10 mouse cellular contexts compared by ENCODE assay signal in the genomic region with DNA sequence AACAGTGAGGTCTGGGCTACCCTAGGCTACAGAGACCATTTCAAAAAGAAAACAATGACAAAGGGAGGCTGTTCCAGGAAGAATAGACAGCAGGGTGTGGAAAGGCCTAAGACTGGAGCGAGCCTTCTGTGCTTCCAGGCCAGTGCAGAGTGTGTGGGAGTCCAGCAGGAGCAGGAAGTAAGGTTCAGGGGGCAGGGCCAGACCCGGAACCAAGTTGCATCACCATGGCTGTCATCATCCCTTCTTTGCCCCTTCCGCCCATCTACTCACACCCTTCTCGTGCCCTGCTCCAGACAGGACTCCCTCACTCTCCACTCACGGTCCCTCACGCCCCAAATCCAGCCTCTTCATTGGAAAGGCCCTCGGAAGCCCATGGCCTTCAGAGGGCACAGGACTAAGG. TPM values are rescaled to one million over a fixed set of nuclear protein-coding genes. Genes with fewer than 3 reads are reported as not detected.
A peak's percentile ranks its signal among the peaks of the same experiment; 100 is the strongest.
DNase-seq lines count a peak whose midpoint lies in the region; ATAC-seq and TF ChIP-seq lines count a peak whose summit lies in the region.
"Had no signal": no experiment of that assay in that cellular context is flagged by ENCODE, and none has a peak within 500 bp of the region (broad histone marks: within the 10 kb centered on the region; RNA-seq: fewer than 3 reads in every experiment).

No protein-coding gene starts in this region.

- TF ChIP-seq RAD21 in MEL (IDR thresholded peaks at IDR 0.05; ENCODE audit: low read depth, low read length), result no peak

- TF ChIP-seq POLR2A in MEL (IDR thresholded peaks at IDR 0.05; ENCODE audit: control insufficient read depth in 1 of 2, insufficient read depth in 1 of 2, low read depth in 1 of 2, low read length in 2 of 2, poor library complexity in 1 of 2), result no peak

- no peak overlapping the region for H3K4me3 ChIP-seq in hindbrain, embryonic 13.5 days
- H3K4me3 ChIP-seq in hindbrain, embryonic 11.5 days (ENCODE audit: low read depth, low read length), result no peak overlapping the region
- H3K4me3 ChIP-seq in MEL (ENCODE audit: control insufficient read depth in 1 of 2, insufficient read depth in 1 of 2, low read depth in 2 of 2, low read length in 2 of 2), result no peak overlapping the region
- no peak overlapping the region for H3K4me3 ChIP-seq in heart, embryonic 14.5 days (ENCODE audit: control insufficient read depth in 1 of 2, insufficient read depth in 1 of 2, low read depth in 1 of 2, low read length in 2 of 2)
- H3K4me3 ChIP-seq in lung, embryonic 16.5 days (ENCODE audit: low read length), result no peak overlapping the region
- H3K4me3 ChIP-seq: stomach, embryonic 15.5 days had no signal

- peak overlapping the region; percentile 19; the same call in 1 of the 2 replicates for H3K9ac ChIP-seq in hindbrain, embryonic 13.5 days
- no peak overlapping the region for H3K9ac ChIP-seq in hindbrain, embryonic 11.5 days (ENCODE audit: low read depth, low read length)
- H3K9ac ChIP-seq in MEL (ENCODE audit: control insufficient read depth, low read depth, low read length, poor library complexity, severe bottlenecking), result peak overlapping the region; percentile 23
- H3K9ac ChIP-seq in heart, embryonic 14.5 days (ENCODE audit: low read length), result peak overlapping the region; percentile 18; the same call in 1 of the 2 replicates
- peak overlapping the region; percentile 38 for H3K9ac ChIP-seq in lung, embryonic 16.5 days (ENCODE audit: low read length)
- H3K9ac ChIP-seq: stomach, embryonic 15.5 days had no signal

- intact Hi-C loops in gastrocnemius, postnatal 36 days (cut with DNase I), result no loop called here

- peaks cover 80% of the 10 kb centered on the region for H3K4me1 ChIP-seq in hindbrain, embryonic 13.5 days (replicated peaks)
- peaks cover 11% of the 10 kb centered on the region; the same call in 1 of the 2 replicates for H3K4me1 ChIP-seq in hindbrain, embryonic 11.5 days (replicated peaks; ENCODE audit: control insufficient read depth, insufficient read depth, low read length)
- peaks cover 6 to 22% of the 10 kb centered on the region in 2 experiments for H3K4me1 ChIP-seq in MEL (ENCODE audit: control insufficient read depth in 1 of 2, insufficient read depth in 2 of 2, low read length in 2 of 2)
- H3K4me1 ChIP-seq in heart, embryonic 14.5 days (ENCODE audit: control insufficient read depth in 2 of 2, insufficient read depth in 2 of 2, low read length in 2 of 2), result peaks cover 43 to 59% of the 10 kb centered on the region in 2 experiments
- peaks cover 37% of the 10 kb centered on the region for H3K4me1 ChIP-seq in lung, embryonic 16.5 days (replicated peaks; ENCODE audit: control insufficient read depth, insufficient read depth, low read length)

- H3K36me3 ChIP-seq in hindbrain, embryonic 13.5 days, result peaks cover 33% of the 10 kb centered on the region
- no peaks in the 10 kb centered on the region for H3K36me3 ChIP-seq in hindbrain, embryonic 11.5 days (ENCODE audit: control insufficient read depth, insufficient read depth, low read length)
- H3K36me3 ChIP-seq in MEL (ENCODE audit: control insufficient read depth in 1 of 2, insufficient read depth in 2 of 2, low read length in 2 of 2), result peaks cover 0 to 10% of the 10 kb centered on the region in 2 experiments; a peak in 3 of 4 replicates
- H3K36me3 ChIP-seq in heart, embryonic 14.5 days (ENCODE audit: control insufficient read depth, insufficient read depth, low read length), result peaks cover 20% of the 10 kb centered on the region
- H3K36me3 ChIP-seq in lung, embryonic 16.5 days (ENCODE audit: control insufficient read depth, insufficient read depth, low read length), result peaks cover 6% of the 10 kb centered on the region
- H3K36me3 ChIP-seq: stomach, embryonic 15.5 days had no signal

- no peak for ATAC-seq in hindbrain, embryonic 13.5 days (ENCODE audit: low FRiP score)
- no peak for ATAC-seq in hindbrain, embryonic 11.5 days (ENCODE audit: low FRiP score)
- ATAC-seq in heart, embryonic 14.5 days (ENCODE audit: insufficient number of reproducible peaks, insufficient read depth, low FRiP score, low read depth), result no peak
- ATAC-seq in lung, embryonic 16.5 days (ENCODE audit: low read depth), result no peak

- no peak overlapping the region for H3K27ac ChIP-seq in hindbrain, embryonic 13.5 days
- no peak overlapping the region for H3K27ac ChIP-seq in hindbrain, embryonic 11.5 days (ENCODE audit: low read depth, low read length)
- H3K27ac ChIP-seq in MEL (ENCODE audit: control insufficient read depth, low read depth, low read length), result peak overlapping the region; percentile 52
- peak overlapping the region; percentile 9 to 87 for H3K27ac ChIP-seq in heart, embryonic 14.5 days (replicated peaks in 1 of 2; ENCODE audit: control insufficient read depth in 1 of 2, insufficient read depth in 1 of 2, low read depth in 2 of 2, low read length in 2 of 2)
- 0 out of 2 replicates have a peak overlapping the region, but pooled peaks have one; percentile 5 for H3K27ac ChIP-seq in lung, embryonic 16.5 days (ENCODE audit: low read length)
- H3K27ac ChIP-seq: stomach, embryonic 15.5 days had no signal

- H3K79me2 ChIP-seq in MEL (ENCODE audit: control insufficient read depth, insufficient read depth, low read length, poor library complexity), result no peaks in the 10 kb centered on the region; the same call in none of the 2 replicates

- TF ChIP-seq EP300 in MEL (IDR thresholded peaks at IDR 0.05; ENCODE audit: low read depth in 1 of 2, low read length in 2 of 2), result no peak

- no peaks in the 10 kb centered on the region for H3K9me3 ChIP-seq in hindbrain, embryonic 13.5 days
- H3K9me3 ChIP-seq in hindbrain, embryonic 11.5 days (ENCODE audit: control insufficient read depth, low read length), result no peaks in the 10 kb centered on the region
- no peaks in the 10 kb centered on the region for H3K9me3 ChIP-seq in MEL (replicated peaks; ENCODE audit: insufficient read depth, low read length)
- H3K9me3 ChIP-seq in heart, embryonic 14.5 days (ENCODE audit: control insufficient read depth, low read length), result no peaks in the 10 kb centered on the region
- H3K9me3 ChIP-seq in lung, embryonic 16.5 days (ENCODE audit: control insufficient read depth, low read length), result no peaks in the 10 kb centered on the region
- H3K9me3 ChIP-seq: stomach, embryonic 15.5 days had no signal

- WGBS in hindbrain, embryonic 13.5 days, result 87% methylated on average over 7 of the region's 7 CpGs
- WGBS in hindbrain, embryonic 11.5 days, result 88% methylated on average over 7 of the region's 7 CpGs
- WGBS in heart, embryonic 14.5 days, result 51% methylated on average over 6 of the region's 7 CpGs
- 79% methylated on average over 7 of the region's 7 CpGs for WGBS in lung, embryonic 16.5 days

- peak overlapping the region; percentile 88; the same call in 1 of the 2 replicates for H3K4me2 ChIP-seq in hindbrain, embryonic 13.5 days
- no peak overlapping the region for H3K4me2 ChIP-seq in hindbrain, embryonic 11.5 days (replicated peaks; ENCODE audit: low read depth, low read length)
- 0 out of 2 replicates have a peak overlapping the region, but pooled peaks have one; percentile 11 for H3K4me2 ChIP-seq in heart, embryonic 14.5 days (ENCODE audit: low read length)
- 0 out of 2 replicates have a peak overlapping the region, but pooled peaks have one; percentile 2 for H3K4me2 ChIP-seq in lung, embryonic 16.5 days (ENCODE audit: low read depth, low read length)
- H3K4me2 ChIP-seq: stomach, embryonic 15.5 days had no signal

- no peaks in the 10 kb centered on the region for H3K27me3 ChIP-seq in hindbrain, embryonic 13.5 days
- no peaks in the 10 kb centered on the region for H3K27me3 ChIP-seq in hindbrain, embryonic 11.5 days (ENCODE audit: control insufficient read depth, insufficient read depth, low read length)
- H3K27me3 ChIP-seq in MEL (ENCODE audit: control insufficient read depth in 1 of 2, insufficient read depth in 2 of 2, low read length in 2 of 2), result no peaks in the 10 kb centered on the region
- H3K27me3 ChIP-seq in heart, embryonic 14.5 days (ENCODE audit: control insufficient read depth, insufficient read depth, low read length), result no peaks in the 10 kb centered on the region
- no peaks in the 10 kb centered on the region for H3K27me3 ChIP-seq in lung, embryonic 16.5 days (ENCODE audit: control insufficient read depth, insufficient read depth, low read depth, low read length)
- H3K27me3 ChIP-seq: stomach, embryonic 15.5 days had no signal

- TF ChIP-seq CTCF in MEL (IDR thresholded peaks at IDR 0.05 in 2 of 3, conservative IDR thresholded peaks at IDR 0.05 in 1 of 3; ENCODE audit: control insufficient read depth in 1 of 3, insufficient read depth in 1 of 3, low read depth in 2 of 3, low read length in 3 of 3, poor library complexity in 1 of 3, severe bottlenecking in 1 of 3), result no peak

- no peak for DNase-seq in hindbrain, embryonic 11.5 days (ENCODE audit: low spot score)
- no peak for DNase-seq in MEL (ENCODE audit: low read depth, low spot score)
- no peak for DNase-seq in layer of hippocampus, postnatal 10 days (ENCODE audit: low spot score in 2 of 2)
- DNase-seq in layer of hippocampus, adult 9-10 months (ENCODE audit: low spot score), result no peak
- DNase-seq in gastrocnemius, postnatal 36 days, result no peak
- DNase-seq: cerebellum, adult 8-10 months had no signal

RNA-seq across cellular contexts. Expression of a gene that starts 4.7 kb away (rescaled TPM):
- polyA plus RNA-seq in hindbrain, embryonic 13.5 days (2015; fragmentation: Nextera tagmentation; extraction: Ambion mirVana), result 242 and 243 TPM in 2 replicates
- polyA plus RNA-seq in hindbrain, embryonic 11.5 days (2014; fragmentation: Nextera tagmentation; extraction: Ambion mirVana), result 78.1 and 79.4 TPM in 2 replicates
- total RNA-seq in MEL (2012; rRNA removed), result 19.5 and 21.4 TPM in 2 replicates
- polyA plus RNA-seq in MEL (2012; ENCODE audit: insufficient read depth in 1 of 2, insufficient read length in 2 of 2, low read depth in 1 of 2, low replicate concordance in 2 of 2, missing spikeins in 1 of 2), result 10 to 100 TPM in 1 of 2 experiments, not detected in 1; 28.0 TPM
- polyA plus RNA-seq in heart, embryonic 14.5 days (2014; fragmentation: Nextera tagmentation; extraction: Ambion mirVana), result 26.0 and 31.3 TPM in 2 replicates
- polyA plus RNA-seq in lung, embryonic 16.5 days (2015; fragmentation: Nextera tagmentation; extraction: Ambion mirVana), result 96.4 and 97.7 TPM in 2 replicates
- total RNA-seq in layer of hippocampus, postnatal 10 days (2021), result 10 to 100 TPM; 21.8 to 22.1 TPM
- total RNA-seq in gastrocnemius, postnatal 36 days (2021), result 1 to 10 TPM; 5.4 to 6.4 TPM

RNA-seq across cellular contexts. Expression of a gene that starts 13.3 kb away (rescaled TPM):
- polyA plus RNA-seq in hindbrain, embryonic 13.5 days (2015; fragmentation: Nextera tagmentation; extraction: Ambion mirVana), result not detected in 2 replicates
- not detected in 2 replicates for polyA plus RNA-seq in hindbrain, embryonic 11.5 days (2014; fragmentation: Nextera tagmentation; extraction: Ambion mirVana)
- not detected in 2 replicates for total RNA-seq in MEL (2012; rRNA removed)
- polyA plus RNA-seq in MEL (2012; ENCODE audit: insufficient read depth in 1 of 2, insufficient read length in 2 of 2, low read depth in 1 of 2, low replicate concordance in 2 of 2, missing spikeins in 1 of 2), result not detected
- polyA plus RNA-seq in heart, embryonic 14.5 days (2014; fragmentation: Nextera tagmentation; extraction: Ambion mirVana), result not detected in 2 replicates
- not detected in 2 replicates for polyA plus RNA-seq in lung, embryonic 16.5 days (2015; fragmentation: Nextera tagmentation; extraction: Ambion mirVana)
- total RNA-seq in layer of hippocampus, postnatal 10 days (2021), result not detected
- not detected for total RNA-seq in gastrocnemius, postnatal 36 days (2021)
- polyA plus RNA-seq: stomach, embryonic 15.5 days had no signal

RNA-seq across cellular contexts. Expression of a gene that starts 29.7 kb away (rescaled TPM):
- 22.0 and 22.2 TPM in 2 replicates for polyA plus RNA-seq in hindbrain, embryonic 13.5 days (2015; fragmentation: Nextera tagmentation; extraction: Ambion mirVana)
- 15.8 and 20.2 TPM in 2 replicates for polyA plus RNA-seq in hindbrain, embryonic 11.5 days (2014; fragmentation: Nextera tagmentation; extraction: Ambion mirVana)
- 18.4 and 22.5 TPM in 2 replicates for total RNA-seq in MEL (2012; rRNA removed)
- 10 to 100 TPM; 18.9 to 99.9 TPM for polyA plus RNA-seq in MEL (2012; ENCODE audit: insufficient read depth in 1 of 2, insufficient read length in 2 of 2, low read depth in 1 of 2, low replicate concordance in 2 of 2, missing spikeins in 1 of 2)
- polyA plus RNA-seq in heart, embryonic 14.5 days (2014; fragmentation: Nextera tagmentation; extraction: Ambion mirVana), result 12.9 and 13.8 TPM in 2 replicates
- 16.2 and 17.0 TPM in 2 replicates for polyA plus RNA-seq in lung, embryonic 16.5 days (2015; fragmentation: Nextera tagmentation; extraction: Ambion mirVana)
- total RNA-seq in layer of hippocampus, postnatal 10 days (2021), result 10 to 100 TPM; 10.9 to 11.1 TPM
- total RNA-seq in gastrocnemius, postnatal 36 days (2021), result 10 to 100 TPM in 1 of 2 experiments, 1 to 10 TPM in 1; 8.9 to 12.5 TPM

RNA-seq across cellular contexts. Expression of a gene that starts 29.8 kb away (rescaled TPM):
- polyA plus RNA-seq in hindbrain, embryonic 13.5 days (2015; fragmentation: Nextera tagmentation; extraction: Ambion mirVana), result 48.3 and 49.3 TPM in 2 replicates
- polyA plus RNA-seq in hindbrain, embryonic 11.5 days (2014; fragmentation: Nextera tagmentation; extraction: Ambion mirVana), result 40.3 and 43.3 TPM in 2 replicates
- 44.5 and 53.4 TPM in 2 replicates for total RNA-seq in MEL (2012; rRNA removed)
- polyA plus RNA-seq in MEL (2012; ENCODE audit: insufficient read depth in 1 of 2, insufficient read length in 2 of 2, low read depth in 1 of 2, low replicate concordance in 2 of 2, missing spikeins in 1 of 2), result 10 to 100 TPM in 1 of 2 experiments, not detected in 1; 96.0 TPM
- 38.2 and 38.7 TPM in 2 replicates for polyA plus RNA-seq in heart, embryonic 14.5 days (2014; fragmentation: Nextera tagmentation; extraction: Ambion mirVana)
- polyA plus RNA-seq in lung, embryonic 16.5 days (2015; fragmentation: Nextera tagmentation; extraction: Ambion mirVana), result 51.1 and 51.6 TPM in 2 replicates
- total RNA-seq in layer of hippocampus, postnatal 10 days (2021), result 10 to 100 TPM; 32.3 to 32.5 TPM
- total RNA-seq in gastrocnemius, postnatal 36 days (2021), result 10 to 100 TPM; 16.4 to 18.3 TPM

Comparison
In these comparisons a context has a peak if more than half of its experiments do, and no peak if none do; other contexts are left out.
1. H3K27ac ChIP-seq: peak in MEL (single experiment), heart, embryonic 14.5 days (2 of 2) and lung, embryonic 16.5 days (single experiment); none in hindbrain, embryonic 13.5 days (single experiment) and hindbrain, embryonic 11.5 days (single experiment).